Mouse (Mus musculus): Measurements from ENCODE around the gene Vwa3b.

Vwa3b gene

GRCm38 (mm10) chr1:37122306-37122705 lies 95.9 kb downstream of the Vwa3b start:
- in situ Hi-C loops (cut with MseI, MboI), result no loop called here

- in situ Hi-C loops (cut with MseI, MboI), result no loop called here
Observed at GRCm38 (mm10) chr1:37122798-37123197, 96.4 kb downstream of the Vwa3b start.

GRCm38 (mm10) chr1:37124696-37125349 lies 98.4 kb downstream of the Vwa3b start:
- in situ Hi-C loops (cut with MseI, MboI), result no loop called here

- in situ Hi-C loops (cut with MseI, MboI), result no loop called here
Observed at GRCm38 (mm10) chr1:37130012-37130570, 103.7 kb downstream of the Vwa3b start.

GRCm38 (mm10) chr1:37131146-37131545 lies 104.8 kb downstream of the Vwa3b start:
- in situ Hi-C loops (cut with MseI, MboI), result no loop called here

GRCm38 (mm10) chr1:37132433-37132832 lies 106.0 kb downstream of the Vwa3b start:
- in situ Hi-C loops (cut with MseI, MboI), result no loop called here

- in situ Hi-C loops (cut with MseI, MboI), result no loop called here
Observed at GRCm38 (mm10) chr1:37145966-37146365, 119.6 kb downstream of the Vwa3b start.

GRCm38 (mm10) chr1:37149866-37150265 lies 123.5 kb downstream of the Vwa3b start:
- in situ Hi-C loops (cut with MseI, MboI), result no loop called here

- in situ Hi-C loops (cut with MseI, MboI), result no loop called here
Observed at GRCm38 (mm10) chr1:37151896-37152295, 125.5 kb downstream of the Vwa3b start.

- in situ Hi-C loops (cut with MseI, MboI), result no loop called here
Observed at GRCm38 (mm10) chr1:37166066-37166465, 139.7 kb downstream of the Vwa3b start.

GRCm38 (mm10) chr1:37167918-37168317 lies 141.5 kb downstream of the Vwa3b start:
- in situ Hi-C loops (cut with MseI, MboI), result no loop called here

GRCm38 (mm10) chr1:37177874-37178273 lies 151.5 kb downstream of the Vwa3b start:
- in situ Hi-C loops (cut with MseI, MboI), result no loop called here

GRCm38 (mm10) chr1:37179852-37180251 lies 153.5 kb downstream of the Vwa3b start:
- in situ Hi-C loops (cut with MseI, MboI), result no loop called here

- in situ Hi-C loops (cut with MseI, MboI), result no loop called here
Observed at GRCm38 (mm10) chr1:37187050-37187449, 160.7 kb downstream of the Vwa3b start.

- in situ Hi-C loops (cut with MseI, MboI), result no loop called here
Observed at GRCm38 (mm10) chr1:37194607-37195006, 168.2 kb downstream of the Vwa3b start.

GRCm38 (mm10) chr1:37201406-37201805 lies 175.0 kb downstream of the Vwa3b start:
- in situ Hi-C loops (cut with MseI, MboI), result no loop called here

GRCm38 (mm10) chr1:37207743-37208142 lies 181.3 kb downstream of the Vwa3b start:
- in situ Hi-C loops (cut with MseI, MboI), result no loop called here

- in situ Hi-C loops (cut with MseI, MboI), result no loop called here
Observed at GRCm38 (mm10) chr1:37212375-37212774, 186.0 kb downstream of the Vwa3b start.

- in situ Hi-C loops (cut with MseI, MboI), result no loop called here
Observed at GRCm38 (mm10) chr1:37214144-37214543, 187.7 kb downstream of the Vwa3b start, which contains the start of gene Cnga3. Gene Cnga3, plus strand, starts transcription at chr1:37214434.

GRCm38 (mm10) chr1:37218386-37218785 lies 192.0 kb downstream of the Vwa3b start:
- in situ Hi-C loops (cut with MseI, MboI), result no loop called here

GRCm38 (mm10) chr1:37219593-37219992 lies 193.2 kb downstream of the Vwa3b start:
- in situ Hi-C loops (cut with MseI, MboI), result no loop called here

GRCm38 (mm10) chr1:37220134-37220907 lies 193.9 kb downstream of the Vwa3b start:
- in situ Hi-C loops (cut with MseI, MboI), result no loop called here

GRCm38 (mm10) chr1:37222002-37222401 lies 195.6 kb downstream of the Vwa3b start:
- in situ Hi-C loops (cut with MseI, MboI), result no loop called here

Measured in mouse trophoblast stem cell (cell line).